Mouse (Mus musculus) erythroblast, embryonic 14.5 days (primary cell): Measurements from ENCODE around the gene Ddo.

ENCODE experiments used
- GATA1 ChIP-seq: IDR thresholded peaks from 2 replicates; pipeline ENCODE4 v1.6.1; 2012; ENCODE audit warnings: low read length, inconsistent platforms, mixed read lengths
- TAL1 ChIP-seq: IDR thresholded peaks from 3 replicates; pipeline ENCODE4 v1.6.1; 2012; ENCODE audit warnings: low read length, inconsistent platforms, mixed read lengths

DNA sequence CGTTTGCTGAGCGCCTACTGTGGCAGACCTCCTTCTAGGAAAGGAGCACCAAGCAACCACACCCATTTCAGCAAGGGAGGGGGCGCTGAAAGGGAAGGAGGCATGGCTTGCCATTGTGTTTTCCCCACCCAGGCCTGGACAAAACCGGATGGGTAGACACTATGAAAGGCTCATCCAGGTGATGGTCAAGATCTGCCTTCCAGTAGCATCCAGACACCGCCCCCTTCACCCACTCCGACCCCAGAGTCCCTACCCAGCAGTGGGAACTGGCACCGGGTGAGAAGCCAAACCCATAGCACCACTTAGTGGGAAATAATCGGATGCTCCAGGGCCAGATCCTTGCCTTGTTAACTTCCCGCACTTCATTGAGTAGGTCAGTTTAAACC, 54.0 kb downstream of the Ddo start:
- TF ChIP-seq TAL1 (no peak), GATA1 (no peak)
